Mouse (Mus musculus): Measurements from ENCODE around the gene Abi1.
"Not testable (repeated sequence)": the region's sequence is repeated elsewhere in the genome, so short reads cannot be mapped to it uniquely, and the experiment has no call there.

Gene Abi1

GRCm38 (mm10) chr2:22962970-22963369, 77.1 kb downstream of the Abi1 start:
- DNase-seq (ENCODE audit: low read depth, low spot score), result no peak

- DNase-seq (ENCODE audit: low read depth, low spot score), result peak; percentile 58
These were observed 77.8 kb downstream of the Abi1 start for GRCm38 (mm10) chr2:22962242-22962641.

- peak; percentile 22 for DNase-seq (ENCODE audit: low read depth, low spot score)
These were observed 78.4 kb downstream of the Abi1 start for GRCm38 (mm10) chr2:22961681-22962080.

- DNase-seq (ENCODE audit: low read depth, low spot score), result peak; percentile 38
These were observed 82.6 kb downstream of the Abi1 start for GRCm38 (mm10) chr2:22957415-22957814.

GRCm38 (mm10) chr2:22955914-22956313, 84.1 kb downstream of the Abi1 start:
- no peak for DNase-seq (ENCODE audit: low read depth, low spot score)

GRCm38 (mm10) chr2:22954278-22954677, 85.8 kb downstream of the Abi1 start:
- DNase-seq (ENCODE audit: low read depth, low spot score), result no peak

GRCm38 (mm10) chr2:22949956-22950355, 90.1 kb downstream of the Abi1 start:
- no peak for DNase-seq (ENCODE audit: low read depth, low spot score)

GRCm38 (mm10) chr2:22933556-22933955, 106.5 kb downstream of the Abi1 start:
- DNase-seq (ENCODE audit: low read depth, low spot score), result no peak

DNA sequence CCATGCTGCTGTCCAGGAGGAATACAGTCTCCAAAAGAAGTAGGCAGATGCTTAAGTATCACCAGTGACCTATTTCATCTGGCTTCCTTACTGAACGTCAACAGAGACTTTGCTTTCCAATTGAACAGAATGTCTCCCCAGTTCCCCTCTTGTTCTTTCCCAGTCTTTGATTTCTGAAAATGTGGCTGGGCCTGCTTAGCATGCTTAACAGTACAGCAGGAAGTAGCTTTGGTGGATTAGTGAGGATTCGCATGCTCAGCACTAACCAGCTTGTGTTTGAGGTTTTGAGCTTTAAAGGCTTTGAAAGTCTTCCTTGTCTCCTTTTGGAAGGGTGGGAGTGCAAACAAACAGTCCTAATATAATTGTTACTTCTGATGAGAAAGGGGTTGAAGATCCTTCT, 111.8 kb downstream of the Abi1 start:
- DNase-seq (ENCODE audit: low read depth, low spot score), result no peak

GRCm38 (mm10) chr2:22925911-22926310, 114.1 kb downstream of the Abi1 start:
- not testable (repeated sequence) for DNase-seq (ENCODE audit: low read depth, low spot score)

DNA sequence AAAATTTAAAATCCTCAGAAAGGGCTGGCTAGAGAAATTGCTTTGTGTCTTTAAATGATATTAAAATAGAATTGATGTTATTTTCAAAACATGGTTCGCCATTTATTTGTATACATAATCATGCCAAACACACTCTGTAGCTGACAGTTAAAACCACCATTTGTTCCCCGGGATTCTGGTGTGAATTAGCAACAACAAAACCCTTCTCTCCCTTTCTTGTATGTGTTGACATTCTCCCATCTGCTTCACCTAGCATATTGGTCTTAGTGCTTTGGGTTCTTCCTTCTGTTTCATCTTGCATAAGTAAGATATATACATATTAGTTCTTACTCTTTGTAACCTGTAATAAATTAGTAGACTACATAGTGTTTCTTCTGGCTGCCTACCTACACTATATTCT, 121.4 kb downstream of the Abi1 start:
- DNase-seq (ENCODE audit: low read depth, low spot score), result no peak

DNA sequence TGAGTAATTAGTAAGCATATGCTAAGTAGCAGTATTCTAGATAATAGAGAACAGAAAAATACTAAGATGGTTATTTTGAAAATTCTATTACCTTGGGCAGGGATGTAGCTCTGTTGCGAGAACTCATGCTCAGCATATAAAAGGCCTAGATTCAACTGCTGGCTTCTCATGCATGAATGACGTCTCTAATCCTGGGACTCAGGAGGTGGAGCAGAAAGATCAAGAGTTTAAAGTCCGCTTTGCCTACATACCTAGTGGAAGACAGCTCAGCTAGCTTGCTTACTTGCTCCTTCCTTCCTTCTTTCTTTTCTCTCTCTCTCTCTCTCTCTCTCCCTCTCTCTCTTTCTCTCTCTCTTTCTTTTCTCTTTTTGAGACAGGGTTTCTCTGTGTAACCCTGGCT, 125.6 kb downstream of the Abi1 start:
- no peak for DNase-seq (ENCODE audit: low read depth, low spot score)

DNA sequence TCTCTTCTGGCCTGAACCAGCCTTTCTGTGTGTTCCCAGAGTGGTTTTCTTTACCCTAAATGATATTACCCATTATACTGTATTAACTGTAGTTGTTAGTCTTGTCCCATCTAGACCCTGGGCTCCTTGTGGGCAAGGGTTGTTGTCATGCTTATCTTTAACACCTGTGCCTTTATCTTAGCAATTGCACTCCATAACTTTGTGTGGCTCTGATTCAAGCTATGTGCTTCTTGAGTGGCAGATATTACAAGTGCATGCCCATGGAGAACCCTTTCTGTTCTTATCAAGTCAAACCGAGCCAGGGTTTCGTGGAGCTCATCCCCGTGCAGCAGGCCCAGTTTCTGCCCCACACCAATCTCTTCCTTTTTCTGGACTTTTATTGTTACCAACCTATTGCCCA, 136.1 kb downstream of the Abi1 start:
- no peak for DNase-seq (ENCODE audit: low read depth, low spot score)

DNA sequence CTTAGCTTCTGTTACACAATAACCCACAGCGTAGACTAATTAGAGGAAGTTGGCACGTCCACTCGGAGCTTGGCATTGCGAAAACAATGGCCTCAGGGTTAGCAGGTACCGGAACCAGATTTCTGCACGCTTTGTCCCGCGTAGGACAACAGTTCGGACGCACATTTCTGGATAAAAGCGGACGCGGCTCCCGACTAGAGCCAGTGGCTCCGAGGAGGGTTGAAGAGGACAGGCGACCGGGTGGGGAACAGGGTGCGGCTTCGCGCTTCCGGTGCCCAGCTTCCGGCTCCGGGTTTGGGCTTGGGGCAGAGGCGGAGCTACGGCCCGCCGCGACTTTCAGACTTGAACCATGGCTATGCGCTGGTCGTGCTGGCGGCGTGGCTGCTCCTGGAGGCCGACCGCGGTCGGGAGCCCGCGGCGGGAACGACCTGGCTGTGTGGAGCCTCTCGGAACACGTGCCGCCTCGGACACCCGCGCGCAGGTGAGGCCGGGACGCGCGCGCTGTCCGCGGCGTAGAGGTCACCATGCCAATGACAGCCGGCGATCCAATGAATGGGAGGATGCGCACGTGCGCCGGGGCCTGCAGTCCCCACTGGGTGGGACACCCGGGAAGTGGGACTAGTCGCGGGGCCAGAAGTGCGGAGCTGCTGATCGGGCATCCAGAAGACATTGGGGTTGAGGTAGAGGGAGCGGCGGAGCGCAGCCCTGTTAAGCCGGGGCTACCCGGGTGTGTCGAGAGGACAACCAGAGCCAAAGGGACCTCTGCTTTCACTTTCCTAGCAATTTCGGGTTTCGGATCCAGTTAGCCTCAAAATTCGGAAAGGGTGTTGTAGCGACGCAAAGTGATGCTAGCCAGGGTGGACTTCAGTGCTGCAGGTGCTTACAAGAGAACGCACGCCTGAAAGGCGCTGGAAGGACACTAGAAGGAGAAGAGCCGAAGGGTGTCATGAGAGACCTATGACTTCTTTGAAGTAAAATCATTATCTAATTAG, 144.5 kb downstream of the Abi1 start, which contains the start of gene Pdss1:
Gene Pdss1 (plus strand): TSS at position 241 of the 992 bp plus-strand sequence.
- DNase-seq (ENCODE audit: low read depth, low spot score), result peak; percentile 85

DNA sequence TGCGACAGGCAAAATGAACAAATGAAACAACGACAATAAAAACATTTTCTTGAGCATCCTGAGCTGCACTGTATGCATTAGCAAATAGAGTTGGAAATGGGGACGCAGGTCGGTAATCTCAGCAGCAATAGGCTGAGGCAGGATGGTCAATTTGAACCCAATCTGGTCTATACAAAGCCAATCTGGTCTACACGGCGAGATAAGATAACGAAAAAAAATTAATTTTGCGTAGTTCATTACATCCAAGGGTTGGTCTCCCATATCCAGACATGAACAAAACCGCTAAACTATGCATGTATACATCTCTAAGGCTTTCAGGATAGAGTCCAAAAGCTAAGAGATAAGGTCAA, 145.1 kb downstream of the Abi1 start:
- no peak for DNase-seq (ENCODE audit: low read depth, low spot score)
